Mouse (Mus musculus) ovary, adult 18-20 months (tissue): ENCODE measurements around the gene Rab8a.
A peak's percentile ranks its signal among the peaks of the same experiment; 100 is the strongest.
"Not testable (repeated sequence)": the region's sequence is repeated elsewhere in the genome, so short reads cannot be mapped to it uniquely, and the experiment has no call there.

ENCODE experiments used
- DNase-seq: peaks from one replicate; pipeline ENCODE4 v3.0.0; 2022; ENCODE audit warnings: low spot score, mixed read lengths

The Rab8a gene

DNA sequence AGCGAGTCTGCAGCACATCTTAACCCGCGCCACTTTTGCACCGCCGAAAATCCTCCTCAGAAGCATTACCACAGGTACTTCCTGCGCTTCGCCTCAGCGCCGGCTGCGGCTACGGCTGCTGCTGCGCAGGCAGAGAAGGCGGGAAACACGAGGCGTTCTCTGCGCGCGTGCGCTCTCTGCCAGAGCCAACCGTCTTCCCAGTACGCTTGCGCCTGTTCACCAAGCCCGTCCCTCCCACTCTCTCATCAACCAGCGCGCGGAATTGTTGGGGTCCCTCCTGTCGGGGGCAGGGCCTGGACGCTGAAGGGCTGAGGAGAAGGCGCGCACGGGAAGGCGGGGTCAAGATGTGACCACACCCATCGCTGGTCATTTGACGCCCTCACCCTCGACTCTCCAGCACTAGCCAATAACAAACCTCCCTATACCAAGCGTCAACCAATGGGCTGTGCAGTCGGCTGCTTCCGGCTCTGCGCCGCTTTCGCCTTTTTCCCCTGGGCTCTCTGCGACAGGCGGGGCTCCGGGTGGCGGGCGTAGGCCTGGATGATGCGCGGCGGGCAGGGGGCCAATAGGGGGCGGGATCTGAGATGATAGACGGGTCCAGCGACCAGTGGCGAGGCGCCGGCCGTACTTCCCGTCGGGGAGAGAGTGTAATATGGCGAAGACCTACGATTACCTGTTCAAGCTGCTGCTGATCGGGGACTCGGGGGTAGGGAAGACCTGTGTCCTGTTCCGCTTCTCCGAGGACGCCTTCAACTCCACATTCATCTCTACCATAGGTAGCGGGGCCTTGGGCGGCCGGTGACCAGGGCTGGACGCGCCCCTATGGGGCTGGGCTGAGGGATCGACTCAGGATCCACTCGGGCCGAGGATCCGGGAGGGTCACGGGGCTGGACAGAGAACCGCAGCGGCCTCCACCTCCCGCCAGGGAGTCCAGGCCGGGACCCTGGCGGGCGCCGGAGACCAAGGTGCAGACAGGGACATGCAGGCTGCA is at the start of gene Rab8a:
Rab8a (plus strand) TSS at position 494 of the 991 bp plus-strand sequence.
- DNase-seq, result peak; percentile 100

- DNase-seq, result no peak
Measured at GRCm38 (mm10) chr8:72112486-72112885, 48.5 kb upstream of the Rab8a start.

DNA sequence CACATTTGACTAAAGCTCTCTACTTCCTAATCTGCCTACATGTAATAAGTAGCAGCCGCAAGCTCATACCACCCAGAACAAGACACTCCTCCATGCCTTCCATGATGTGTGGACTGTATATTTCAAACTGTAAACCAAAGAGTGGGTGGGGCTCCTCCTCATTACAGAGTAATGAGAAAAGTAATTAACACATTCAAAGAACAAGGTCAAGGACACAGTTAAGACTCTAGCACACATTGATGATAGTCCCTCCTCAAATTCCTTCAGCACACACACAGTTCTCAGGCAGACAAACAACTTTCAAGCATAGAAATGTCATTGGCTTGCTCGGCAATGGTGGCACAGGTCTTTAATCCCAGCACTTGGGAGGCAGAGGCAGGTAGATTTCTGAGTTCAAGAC is 45.8 kb upstream of the Rab8a start:
- DNase-seq, result no peak

GRCm38 (mm10) chr8:72118616-72119015 is 42.4 kb upstream of the Rab8a start:
- no peak for DNase-seq

- DNase-seq, result not testable (repeated sequence)
Measured at GRCm38 (mm10) chr8:72121486-72121885, 39.5 kb upstream of the Rab8a start.

GRCm38 (mm10) chr8:72121997-72122396 is 39.0 kb upstream of the Rab8a start:
- DNase-seq, result no peak

DNA sequence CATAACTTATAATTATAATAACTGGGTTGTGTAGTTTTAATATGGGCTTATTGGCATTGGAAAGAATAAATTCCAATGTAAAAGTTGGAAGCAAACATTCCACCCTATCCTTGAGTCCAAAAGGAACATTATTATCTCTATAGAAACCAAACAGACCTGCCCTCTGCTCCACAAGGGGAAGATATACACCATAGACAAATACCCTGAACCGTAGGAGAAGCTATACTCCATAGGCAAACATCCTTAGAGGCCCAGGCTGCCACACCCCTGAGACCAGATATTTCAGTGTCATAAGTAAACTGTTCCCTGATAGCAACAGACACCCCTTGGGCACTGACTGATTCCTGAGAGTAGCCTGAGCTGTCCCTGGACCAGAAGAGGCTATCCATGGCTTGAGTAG is 33.2 kb upstream of the Rab8a start:
- DNase-seq, result no peak

- DNase-seq, result no peak
Measured at GRCm38 (mm10) chr8:72131251-72131650, 29.7 kb upstream of the Rab8a start.

GRCm38 (mm10) chr8:72131901-72132300 is 29.1 kb upstream of the Rab8a start:
- no peak for DNase-seq

GRCm38 (mm10) chr8:72132417-72132816 is 28.6 kb upstream of the Rab8a start:
- no peak for DNase-seq

- DNase-seq, result peak; percentile 43
Measured at GRCm38 (mm10) chr8:72132891-72133290, 28.1 kb upstream of the Rab8a start.

GRCm38 (mm10) chr8:72133507-72133906 is 27.5 kb upstream of the Rab8a start:
- no peak for DNase-seq

DNA sequence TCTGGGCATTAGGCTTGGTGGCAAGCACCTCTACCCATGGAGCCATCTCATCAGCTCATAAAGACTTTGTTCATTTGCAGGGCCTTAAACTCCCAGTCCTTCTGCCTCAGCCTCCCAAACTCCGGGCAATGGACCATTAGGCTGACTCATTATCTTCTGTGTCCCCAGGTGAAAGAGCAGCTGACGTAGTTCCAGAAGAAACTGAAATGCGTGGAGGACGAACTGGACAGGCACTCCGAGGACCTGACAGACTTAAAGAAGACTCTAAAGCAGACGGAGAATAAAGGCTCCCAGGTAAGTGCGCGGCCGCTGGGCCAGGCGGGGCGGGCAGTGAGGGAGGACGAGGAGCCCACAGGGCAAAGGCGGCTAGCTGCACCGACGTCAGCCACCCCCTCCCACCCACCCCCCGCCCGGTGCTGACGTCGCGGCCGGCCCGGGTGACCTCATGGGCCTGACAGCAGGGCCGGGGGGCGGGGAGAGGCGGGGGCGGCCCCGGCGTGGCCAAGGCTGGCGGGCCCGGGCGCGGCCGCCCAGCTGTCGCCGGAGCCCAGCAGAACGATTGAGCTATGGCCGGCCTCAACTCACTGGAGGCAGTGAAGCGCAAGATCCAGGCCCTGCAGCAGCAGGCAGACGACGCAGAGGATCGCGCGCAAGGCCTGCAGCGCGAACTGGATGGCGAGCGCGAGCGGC is 26.1 kb upstream of the Rab8a start, which contains the start of gene Tpm4:
Tpm4 (plus strand) TSS at position 220 of the 690 bp plus-strand sequence.
- DNase-seq, result peak; percentile 58

DNA sequence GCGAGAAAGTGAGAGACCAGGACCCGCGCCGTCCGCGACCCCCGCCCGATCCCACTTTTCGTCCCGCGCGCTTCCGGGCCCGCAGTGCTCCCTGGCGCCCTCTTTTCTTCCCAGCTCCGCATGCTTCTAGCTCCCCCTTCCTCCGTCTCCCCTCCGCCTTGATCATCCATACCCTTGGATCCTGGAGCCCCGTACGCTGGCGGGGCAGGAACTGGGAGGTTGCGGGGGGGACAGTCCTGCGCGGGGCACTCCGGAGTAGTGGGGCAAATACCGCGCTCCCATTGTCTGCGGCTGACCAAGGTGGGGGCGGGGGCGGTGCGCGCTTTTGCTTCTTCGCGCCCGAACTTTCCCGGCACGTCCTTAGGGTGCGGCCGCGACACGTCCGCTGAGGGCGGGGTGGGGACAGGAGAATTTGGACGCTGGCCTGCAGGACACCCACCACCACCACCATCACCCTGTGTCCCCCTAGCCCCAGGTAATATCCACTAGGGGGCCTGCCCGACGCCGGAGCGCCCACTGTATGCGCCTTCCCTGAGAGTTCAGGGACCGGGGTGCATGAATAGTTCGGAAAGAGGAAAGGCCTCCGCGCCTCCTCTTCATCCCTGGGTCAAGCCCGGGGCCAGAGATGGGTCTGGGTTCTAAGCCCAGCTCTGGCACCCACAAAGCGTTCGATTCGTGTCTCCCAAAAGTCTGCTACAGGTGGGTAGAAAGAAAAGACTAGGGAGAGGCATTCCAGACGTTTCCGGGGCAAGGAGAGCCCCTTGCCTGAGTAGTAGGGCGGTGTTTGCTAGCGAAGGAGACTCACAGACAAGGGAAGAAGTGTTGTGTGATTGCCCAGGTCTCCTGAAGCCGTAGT is 25.3 kb upstream of the Rab8a start:
- peak; percentile 17 for DNase-seq

- peak; percentile 67 for DNase-seq
Measured at GRCm38 (mm10) chr8:72136302-72136978, 24.6 kb upstream of the Rab8a start.

GRCm38 (mm10) chr8:72137431-72137830 is 23.6 kb upstream of the Rab8a start:
- no peak for DNase-seq

DNA sequence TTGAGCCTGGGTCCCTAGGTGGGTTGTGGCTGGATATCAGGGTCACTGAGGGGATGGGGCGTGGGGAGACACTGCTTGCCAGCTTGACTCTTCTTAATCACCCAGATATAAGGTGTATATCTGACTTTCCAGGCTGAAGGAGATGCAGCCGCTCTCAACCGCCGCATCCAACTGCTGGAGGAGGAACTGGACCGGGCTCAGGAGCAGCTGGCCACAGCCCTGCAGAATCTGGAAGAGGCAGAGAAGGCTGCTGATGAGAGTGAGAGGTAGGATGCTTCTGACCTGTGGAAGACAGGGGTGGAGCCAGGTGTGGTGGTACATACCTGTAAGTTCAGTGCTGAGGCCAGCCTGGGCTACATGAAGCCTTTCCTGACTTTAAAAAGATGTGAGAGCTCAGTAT is 22.5 kb upstream of the Rab8a start:
- DNase-seq, result no peak

DNA sequence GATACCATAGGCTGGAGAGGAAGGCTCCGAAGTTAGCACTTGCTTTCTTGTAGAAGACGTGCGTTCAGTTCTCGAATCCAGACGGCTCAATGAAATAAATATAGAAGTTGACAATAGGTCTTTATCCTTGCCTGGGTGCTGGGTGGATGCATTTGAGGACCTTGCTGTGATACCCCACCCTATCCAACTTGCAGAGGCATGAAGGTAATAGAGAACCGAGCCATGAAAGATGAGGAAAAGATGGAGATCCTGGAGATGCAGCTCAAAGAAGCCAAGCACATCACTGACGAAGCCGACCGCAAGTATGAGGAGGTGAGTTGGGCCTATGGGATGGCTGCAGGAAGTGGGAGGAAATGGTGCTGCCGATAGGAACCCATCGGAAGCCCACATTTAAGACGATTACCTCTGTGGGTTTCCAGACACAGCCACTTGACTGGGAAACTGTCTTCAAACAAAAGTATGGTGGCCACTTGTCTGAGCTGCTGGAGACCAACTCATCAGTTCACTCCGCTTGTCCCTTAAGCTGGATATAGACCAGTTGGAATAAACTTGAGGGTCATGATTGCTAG is 17.7 kb upstream of the Rab8a start:
- no peak for DNase-seq

- no peak for DNase-seq
Measured at GRCm38 (mm10) chr8:72144345-72144975, 16.5 kb upstream of the Rab8a start.

GRCm38 (mm10) chr8:72145511-72145910 is 15.5 kb upstream of the Rab8a start:
- no peak for DNase-seq

DNA sequence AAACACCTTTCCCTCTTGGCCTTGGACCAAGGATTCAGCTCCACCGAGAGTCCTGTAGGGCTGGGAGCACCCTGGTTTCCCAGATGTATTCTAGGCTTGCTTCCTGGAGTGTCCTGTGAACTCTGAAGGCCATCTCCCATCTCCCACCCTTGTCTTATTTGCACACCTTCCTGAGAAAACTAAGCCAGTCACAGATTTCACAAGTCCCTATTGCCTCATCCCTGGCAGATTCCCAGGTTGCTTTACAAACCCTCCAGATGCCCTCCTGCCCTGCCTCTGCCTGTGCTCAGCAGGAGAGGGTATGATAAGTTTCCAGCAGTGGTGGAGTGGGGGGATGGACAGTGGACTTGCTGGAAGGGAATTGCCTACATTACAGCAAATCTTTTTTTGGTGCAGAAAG is 14.9 kb upstream of the Rab8a start:
- no peak for DNase-seq
